Mouse (Mus musculus) heart, postnatal 0 days (tissue): ENCODE measurements at regions not wholly inside any gene's neighbourhood (a gene's known extent, or its start where the extent isn't known, plus 50 kb on each side); places are given as distances from the start of the nearest gene placed in this dataset.

Source experiments
- ATAC-seq: fragments of 200-750 bp; cut with Nextera tagmentation; 2 replicates; pipeline ENCODE4 v1.8.0; 2017; ENCODE audit warnings: low read depth, moderate number of reproducible peaks, moderate library complexity; ENCODE audit not compliant: insufficient read depth
- DNase-seq: peaks from one replicate; pipeline ENCODE4 v3.0.0-alpha.2; 2016; ENCODE audit warnings: low spot score
- H3K27ac ChIP-seq: fragments of 300-500 bp; sonication (generic); 2 replicates; pipeline ENCODE4 v1.5.1; 2014; ENCODE audit warnings: low read depth, mild to moderate bottlenecking
- H3K27me3 ChIP-seq: fragments of 300-500 bp; sonication (generic); 2 replicates; pipeline ENCODE4 v1.6.1; 2014; ENCODE audit warnings: low read length, mixed read lengths; ENCODE audit not compliant: control insufficient read depth, insufficient read depth
- H3K36me3 ChIP-seq: fragments of 300-500 bp; sonication (generic); replicated peaks from 2 replicates; pipeline ENCODE4 v1.6.1; 2014; ENCODE audit warnings: low read length, mixed read lengths; ENCODE audit not compliant: control insufficient read depth, insufficient read depth
- H3K4me1 ChIP-seq: fragments of 300-500 bp; sonication (generic); 2 replicates; pipeline ENCODE4 v1.6.1; 2014; ENCODE audit warnings: antibody characterized with exemption; ENCODE audit not compliant: control insufficient read depth, insufficient read depth
- H3K4me2 ChIP-seq: fragments of 300-500 bp; sonication (generic); 2 replicates; pipeline ENCODE4 v1.6.1; 2014; ENCODE audit warnings: low read depth, mild to moderate bottlenecking, low read length, moderate library complexity
- H3K4me3 ChIP-seq: fragments of 300-500 bp; sonication (generic); 2 replicates; pipeline ENCODE4 v1.5.1; 2014; ENCODE audit warnings: low read depth, low read length
- H3K9ac ChIP-seq: fragments of 300-500 bp; sonication (generic); replicated peaks from 2 replicates; pipeline ENCODE4 v1.6.1; 2014; ENCODE audit warnings: low read depth, low read length, mixed read lengths
- H3K9me3 ChIP-seq: fragments of 300-500 bp; sonication (generic); replicated peaks from 2 replicates; pipeline ENCODE4 v1.6.1; 2016; ENCODE audit warnings: low read length; ENCODE audit not compliant: control insufficient read depth
- CTCF ChIP-seq: IDR thresholded peaks from 2 replicates; pipeline ENCODE4 v1.5.1; 2016; ENCODE audit warnings: antibody characterized with exemption, control low read depth, low read depth
- EP300 ChIP-seq: IDR thresholded peaks from 2 replicates; pipeline ENCODE4 v1.6.1; 2016; ENCODE audit warnings: antibody characterized with exemption, low read depth
- WGBS: fragments of 180-500 bp; shearing (Covaris S2); extraction: QIAGEN DNeasy Blood & Tissue Kit; methylation state at CpG from one replicate; pipeline ENCODE4 v1.1.7; 2014; 5-methylcytosine and 5-hydroxymethylcytosine counted together

DNA sequence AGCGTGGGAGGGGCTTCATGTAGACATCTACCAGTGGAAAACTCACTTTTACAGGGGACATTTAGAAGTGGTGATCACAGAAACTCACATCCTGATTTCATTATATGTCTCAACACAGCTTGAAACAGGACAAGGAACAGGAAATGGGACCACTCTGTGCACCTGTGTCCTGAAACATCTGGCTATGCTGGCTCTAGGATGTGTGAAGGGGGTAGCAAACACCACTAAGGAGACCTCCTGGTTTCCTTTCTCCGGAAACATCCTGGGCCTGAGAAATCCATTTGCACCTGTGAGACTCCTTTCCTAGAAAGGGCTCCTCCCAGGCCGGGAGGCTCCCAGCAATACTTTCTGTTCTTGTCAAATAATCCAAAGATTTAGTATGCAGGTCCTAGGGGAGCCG lies 167.1 kb downstream of the Opa1 start:
- no peaks in the 10 kb centered on the region; the same call in 1 of the 2 replicates for H3K4me1 ChIP-seq
- DNase-seq (no peak), ATAC-seq (no peak)
- no peaks in the 10 kb centered on the region for H3K36me3 ChIP-seq
- H3K4me3 ChIP-seq = no peak overlapping the region
- H3K27me3 ChIP-seq = peaks cover 19% of the 10 kb centered on the region
- peaks cover 5% of the 10 kb centered on the region; the same call in 1 of the 2 replicates for H3K9me3 ChIP-seq
- H3K9ac ChIP-seq = no peak overlapping the region
- TF ChIP-seq CTCF (no peak), EP300 (no peak)
- H3K4me2 ChIP-seq = no peak overlapping the region
- no peak overlapping the region for H3K27ac ChIP-seq
- 78% methylated on average over 4 of the region's 4 CpGs for WGBS

GRCm38 (mm10) chr16:29749167-29749566 lies 170.0 kb downstream of the Opa1 start:
- H3K4me2 ChIP-seq = no peak overlapping the region
- H3K9ac ChIP-seq = no peak overlapping the region
- no peak for TF ChIP-seq EP300
- no peak for TF ChIP-seq CTCF
- 66% methylated on average over 5 of the region's 5 CpGs for WGBS
- DNase-seq (no peak), ATAC-seq (no peak)
- no peak overlapping the region for H3K4me3 ChIP-seq
- H3K9me3 ChIP-seq = peaks cover 5% of the 10 kb centered on the region; the same call in 1 of the 2 replicates
- no peaks in the 10 kb centered on the region for H3K4me1 ChIP-seq
- no peak overlapping the region for H3K27ac ChIP-seq
- H3K27me3 ChIP-seq = peaks cover 26% of the 10 kb centered on the region
- H3K36me3 ChIP-seq = no peaks in the 10 kb centered on the region

- Histone ChIP-seq H3K4me1 (no peaks in the 10 kb centered on the region), H3K4me3 (no peak overlapping the region), H3K27ac (no peak overlapping the region), H3K27me3 (peaks cover 44% of the 10 kb centered on the region; the same call in 1 of the 2 replicates), H3K4me2 (no peak overlapping the region), H3K36me3 (no peaks in the 10 kb centered on the region), H3K9ac (no peak overlapping the region), H3K9me3 (no peaks in the 10 kb centered on the region)
- 50% methylated on average over 8 of the region's 8 CpGs for WGBS
- ATAC-seq (no peak), DNase-seq (no peak)
- TF ChIP-seq EP300 (no peak), CTCF (no peak)
These were observed 175.6 kb downstream of the Opa1 start for GRCm38 (mm10) chr16:29754579-29755199.

DNA sequence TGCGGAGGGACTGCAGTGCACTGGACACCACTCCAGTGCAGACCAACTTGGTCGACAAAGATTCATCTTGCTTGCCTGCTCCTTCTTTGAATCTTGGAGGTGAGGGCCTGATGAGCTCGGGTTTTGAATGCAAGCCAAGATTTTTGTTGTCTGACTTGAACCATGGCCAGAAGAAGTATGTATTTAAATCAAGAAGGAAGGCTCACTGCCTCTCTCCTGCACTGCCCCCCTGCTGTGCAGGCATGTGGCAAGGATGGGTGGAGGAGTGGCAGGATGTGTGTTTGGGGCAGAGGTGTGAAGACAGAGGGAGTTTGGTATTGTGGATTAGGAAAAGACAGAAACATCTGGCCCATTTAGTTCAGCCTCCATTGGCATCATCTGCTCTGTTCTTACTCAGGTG lies 179.1 kb downstream of the Opa1 start:
- Histone ChIP-seq H3K27me3 (peaks cover 44% of the 10 kb centered on the region; the same call in 1 of the 2 replicates), H3K4me2 (no peak overlapping the region), H3K9ac (no peak overlapping the region), H3K9me3 (no peaks in the 10 kb centered on the region), H3K4me3 (no peak overlapping the region), H3K4me1 (peaks cover 5% of the 10 kb centered on the region; the same call in 1 of the 2 replicates), H3K36me3 (no peaks in the 10 kb centered on the region), H3K27ac (no peak overlapping the region)
- WGBS = 60% methylated on average over 3 of the region's 3 CpGs
- no peak for DNase-seq
- no peak for ATAC-seq
- TF ChIP-seq CTCF = no peak
- TF ChIP-seq EP300 = no peak

DNA sequence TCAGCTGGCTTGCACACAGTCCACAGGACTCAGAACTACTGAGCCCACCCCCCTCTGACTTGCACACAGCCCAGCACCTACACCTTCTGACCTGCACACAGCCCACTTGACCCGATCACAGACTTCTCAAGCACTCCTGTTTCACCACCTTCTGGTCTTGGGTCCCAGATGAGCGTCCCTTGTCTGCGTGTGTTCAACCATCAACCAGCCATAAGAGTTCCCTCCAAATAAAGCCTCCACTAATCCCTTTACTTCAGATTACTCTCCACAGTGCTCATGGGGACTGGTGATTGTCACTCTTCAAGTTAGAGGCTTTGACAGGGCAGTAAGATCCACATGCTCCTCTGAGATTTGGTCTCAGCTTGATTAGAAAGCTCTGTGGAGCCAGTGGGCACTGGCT lies 180.3 kb downstream of the Opa1 start:
- Histone ChIP-seq H3K9me3 (no peaks in the 10 kb centered on the region), H3K4me1 (peaks cover 5% of the 10 kb centered on the region; the same call in 1 of the 2 replicates), H3K36me3 (no peaks in the 10 kb centered on the region), H3K27me3 (peaks cover 33% of the 10 kb centered on the region; the same call in 1 of the 2 replicates), H3K4me3 (no peak overlapping the region), H3K27ac (no peak overlapping the region), H3K9ac (no peak overlapping the region), H3K4me2 (no peak overlapping the region)
- DNase-seq = no peak
- 53% methylated on average over 3 of the region's 3 CpGs for WGBS
- no peak for TF ChIP-seq EP300
- TF ChIP-seq CTCF = no peak
- ATAC-seq = no peak

GRCm38 (mm10) chr16:29760627-29761026 lies 181.5 kb downstream of the Opa1 start:
- no peak overlapping the region for H3K9ac ChIP-seq
- no peak for ATAC-seq
- H3K4me3 ChIP-seq = no peak overlapping the region
- no peak for DNase-seq
- no peak for TF ChIP-seq CTCF
- TF ChIP-seq EP300 = no peak
- 91% methylated on average over 4 of the region's 4 CpGs for WGBS
- no peak overlapping the region for H3K4me2 ChIP-seq
- no peak overlapping the region for H3K27ac ChIP-seq
- H3K36me3 ChIP-seq = no peaks in the 10 kb centered on the region
- peaks cover 21% of the 10 kb centered on the region; the same call in 1 of the 2 replicates for H3K27me3 ChIP-seq
- H3K4me1 ChIP-seq = peaks cover 5% of the 10 kb centered on the region; the same call in 1 of the 2 replicates
- H3K9me3 ChIP-seq = 0 out of 2 replicates have a peak, but pooled peaks cover 6% of the 10 kb centered on the region
